Mouse (Mus musculus): Measurements from ENCODE around the gene Gm21866.
"Not testable (repeated sequence)": the region's sequence is repeated elsewhere in the genome, so short reads cannot be mapped to it uniquely, and the experiment has no call there.

Gene Gm21866

GRCm38 (mm10) chrY:13465479-13465878 is at the start of gene Gm21866:
TSS of gene Gm21866 (minus strand) at chrY:13465579.
- not testable (repeated sequence) for DNase-seq

GRCm38 (mm10) chrY:13493726-13494125 is 28.3 kb upstream of the Gm21866 start, which contains the start of gene Gm20773:
TSS of gene Gm20773 (plus strand) at chrY:13494026.
- not testable (repeated sequence) for DNase-seq
